Mouse (Mus musculus) stomach, embryonic 14.5 days (tissue): ENCODE data around the gene Itga9. TPM values are rescaled to one million over a fixed set of nuclear protein-coding genes. Genes with fewer than 3 reads are reported as not detected.
A peak's percentile ranks its signal among the peaks of the same experiment; 100 is the strongest.

Experiments
- ATAC-seq: fragments of 200-750 bp; cut with Nextera tagmentation; 2 replicates; pipeline ENCODE4 v1.8.0; 2017; ENCODE audit warnings: low read depth, moderate TSS enrichment; ENCODE audit not compliant: insufficient number of reproducible peaks, insufficient read depth, low FRiP score
- H3K27ac ChIP-seq: fragments of 300-500 bp; sonication (generic); 2 replicates; pipeline ENCODE4 v1.5.1; 2014; ENCODE audit warnings: mild to moderate bottlenecking, low read length, moderate library complexity, mixed read lengths
- H3K27me3 ChIP-seq: fragments of 300-500 bp; sonication (generic); 2 replicates; pipeline ENCODE4 v1.6.1; 2014; ENCODE audit warnings: low read length, control low read depth, mixed read lengths; ENCODE audit not compliant: control insufficient read depth, insufficient read depth
- H3K36me3 ChIP-seq: fragments of 300-500 bp; sonication (generic); 2 replicates; pipeline ENCODE4 v1.6.1; 2014; ENCODE audit warnings: mild to moderate bottlenecking, control low read depth, low read length, moderate library complexity, mixed read lengths; ENCODE audit not compliant: control insufficient read depth, insufficient read depth
- H3K4me1 ChIP-seq: fragments of 300-500 bp; sonication (generic); 2 replicates; pipeline ENCODE4 v1.6.1; 2014; ENCODE audit warnings: low read length, control low read depth, mixed read lengths; ENCODE audit not compliant: control insufficient read depth, insufficient read depth
- H3K4me2 ChIP-seq: fragments of 300-500 bp; sonication (generic); replicated peaks from 2 replicates; pipeline ENCODE4 v1.6.1; 2014; ENCODE audit warnings: low read depth, low read length, control low read depth
- H3K4me3 ChIP-seq: fragments of 300-500 bp; sonication (generic); 2 replicates; pipeline ENCODE4 v1.5.1; 2014; ENCODE audit warnings: low read depth, low read length, control low read depth
- H3K9ac ChIP-seq: fragments of 300-500 bp; sonication (generic); replicated peaks from 2 replicates; pipeline ENCODE4 v1.6.1; 2014; ENCODE audit warnings: low read depth, mild to moderate bottlenecking, control low read depth, low read length, moderate library complexity, mixed read lengths
- H3K9me3 ChIP-seq: fragments of 300-500 bp; sonication (generic); 2 replicates; pipeline ENCODE4 v1.6.1; 2016; ENCODE audit warnings: low read depth, low read length, control low read depth; ENCODE audit not compliant: control insufficient read depth
- WGBS: fragments of 180-500 bp; shearing (Covaris S2); extraction: QIAGEN DNeasy Blood & Tissue Kit; methylation state at CpG from one replicate; pipeline ENCODE4 v1.1.7; 2014; 5-methylcytosine and 5-hydroxymethylcytosine counted together
- polyA plus RNA-seq: library from polyadenylated mRNA; unstranded; fragments of >200 nt; fragmentation: Nextera tagmentation; extraction: Ambion mirVana; gene quantifications from 2 replicates; pipeline ENCODE4 v1.2.1, GENCODE M21; 2014

Gene Itga9
- polyA plus RNA-seq, 1 experiment from 2014 or later = 14.3 TPM

DNA sequence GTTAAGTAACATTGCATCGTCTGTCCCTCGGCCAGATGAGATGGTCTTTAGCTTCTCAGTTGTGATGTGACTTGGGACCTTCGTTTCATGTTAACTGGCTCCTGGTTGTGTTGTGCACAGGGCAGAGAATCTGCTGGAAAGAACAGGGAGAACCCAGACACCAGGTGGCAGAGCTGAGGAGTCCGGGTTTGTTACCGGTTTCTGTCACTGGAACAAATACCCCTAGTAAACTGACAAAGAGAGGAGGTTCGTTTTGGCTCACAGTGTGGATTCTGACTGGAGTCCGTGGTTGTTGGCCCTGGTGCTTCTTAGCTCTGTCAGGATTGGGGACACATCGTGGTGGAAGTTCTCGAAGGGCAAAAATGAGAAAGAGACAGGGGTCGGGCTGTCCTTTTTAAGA, 3.6 kb downstream of the Itga9 start:
- Histone ChIP-seq H3K4me2 (no peak overlapping the region), H3K27me3 (no peaks in the 10 kb centered on the region), H3K9me3 (no peaks in the 10 kb centered on the region), H3K4me1 (peaks cover 16% of the 10 kb centered on the region; the same call in 1 of the 2 replicates), H3K36me3 (no peaks in the 10 kb centered on the region), H3K27ac (no peak overlapping the region), H3K9ac (no peak overlapping the region), H3K4me3 (no peak overlapping the region)
- 63% methylated on average over 10 of the region's 10 CpGs for WGBS
- ATAC-seq = no peak

DNA sequence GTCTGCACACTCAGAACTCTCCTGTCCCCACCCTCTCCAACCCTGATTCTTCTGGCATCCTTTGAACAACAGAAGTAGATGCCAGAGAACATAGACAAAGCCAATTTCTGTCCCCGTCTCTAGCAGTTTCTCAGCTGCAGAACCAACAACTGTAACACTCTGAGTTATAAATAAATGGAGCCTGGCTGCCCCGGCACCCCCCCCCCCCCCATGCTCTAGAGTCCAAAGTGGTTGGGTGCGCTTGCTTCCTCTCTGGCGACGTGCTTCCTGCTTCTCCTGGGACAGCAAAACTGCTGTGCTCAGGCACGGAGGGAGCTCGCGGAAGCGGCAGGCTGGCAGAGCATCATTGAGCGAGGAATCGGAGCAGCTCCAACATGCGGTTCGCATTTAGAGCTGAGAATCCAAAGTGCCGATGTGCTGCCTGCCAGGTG, 4.6 kb downstream of the Itga9 start:
- H3K27me3 ChIP-seq = no peaks in the 10 kb centered on the region
- H3K4me1 ChIP-seq = peaks cover 16% of the 10 kb centered on the region; the same call in 1 of the 2 replicates
- H3K9ac ChIP-seq = no peak overlapping the region
- no peak for ATAC-seq
- 0 out of 2 replicates have a peak overlapping the region, but pooled peaks have one; percentile 2 for H3K4me2 ChIP-seq
- H3K4me3 ChIP-seq = no peak overlapping the region
- WGBS = 53% methylated on average over 14 of the region's 14 CpGs
- H3K9me3 ChIP-seq = no peaks in the 10 kb centered on the region
- H3K36me3 ChIP-seq = no peaks in the 10 kb centered on the region
- no peak overlapping the region for H3K27ac ChIP-seq

DNA sequence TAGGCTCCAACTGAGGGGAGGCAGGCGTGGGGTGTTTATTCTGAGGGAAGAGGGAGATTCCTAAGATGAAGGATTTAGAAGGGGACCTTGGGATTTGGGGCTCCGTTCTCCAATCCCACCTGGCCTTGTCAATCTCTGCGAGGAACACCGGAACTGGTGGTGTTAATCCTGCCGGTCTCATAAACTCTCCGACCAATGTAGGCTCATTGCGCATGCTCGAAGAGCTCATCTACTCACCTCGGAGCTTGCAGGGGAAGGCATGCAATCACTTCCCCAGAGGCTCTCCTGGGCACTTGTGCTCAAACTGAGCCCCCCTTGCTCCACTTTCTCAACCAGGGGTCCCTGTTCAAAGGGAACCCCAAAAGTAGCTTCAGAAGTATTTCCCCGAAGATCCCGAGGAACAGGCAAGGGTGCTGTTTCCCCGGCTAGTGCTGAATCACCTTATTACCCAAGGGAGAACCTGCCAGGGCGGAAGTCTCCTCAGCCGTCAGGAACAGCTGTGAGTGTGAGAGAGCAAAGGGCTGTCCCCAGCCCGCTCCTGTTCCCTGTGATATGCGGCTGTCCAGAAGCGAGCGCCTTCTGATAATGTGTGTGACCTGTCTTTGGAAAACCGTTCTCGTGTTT, 5.6 kb downstream of the Itga9 start:
- 33% methylated on average over 20 of the region's 20 CpGs for WGBS
- no peak overlapping the region for H3K9ac ChIP-seq
- no peak; the same call in 1 of the 2 replicates for ATAC-seq

DNA sequence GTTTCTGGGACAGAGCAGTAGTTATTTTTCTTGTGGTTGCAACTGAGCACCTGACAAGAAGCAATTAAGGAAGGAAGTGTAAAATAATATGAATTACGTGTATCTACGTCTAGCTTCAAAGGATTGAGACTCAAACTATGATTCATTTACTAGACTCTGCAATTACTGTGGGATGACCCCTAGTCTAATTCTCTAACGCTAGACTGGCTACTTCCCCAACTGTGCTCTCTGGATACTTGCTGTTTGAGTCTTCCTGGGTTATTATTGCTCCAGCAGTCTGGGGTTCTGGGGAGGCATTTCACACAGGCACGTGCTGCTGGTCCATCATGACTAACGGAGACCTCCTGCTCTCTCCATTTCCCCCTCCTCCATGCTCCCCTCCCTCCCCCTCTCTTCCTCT, 10.7 kb downstream of the Itga9 start:
- Histone ChIP-seq H3K9me3 (no peaks in the 10 kb centered on the region), H3K4me3 (no peak overlapping the region), H3K36me3 (no peaks in the 10 kb centered on the region), H3K27me3 (no peaks in the 10 kb centered on the region), H3K4me2 (no peak overlapping the region), H3K9ac (no peak overlapping the region), H3K27ac (no peak overlapping the region), H3K4me1 (no peaks in the 10 kb centered on the region)
- 67% methylated on average over 5 of the region's 5 CpGs for WGBS
- no peak for ATAC-seq

More for the DNA sequence above, 5.6 kb downstream of the Itga9 start:
- Histone ChIP-seq H3K36me3 (no peaks in the 10 kb centered on the region), H3K9me3 (no peaks in the 10 kb centered on the region), H3K27ac (no peak overlapping the region), H3K4me2 (peak overlapping the region; percentile 2; the same call in 1 of the 2 replicates), H3K4me3 (no peak overlapping the region), H3K27me3 (no peaks in the 10 kb centered on the region), H3K4me1 (peaks cover 16% of the 10 kb centered on the region; the same call in 1 of the 2 replicates)

DNA sequence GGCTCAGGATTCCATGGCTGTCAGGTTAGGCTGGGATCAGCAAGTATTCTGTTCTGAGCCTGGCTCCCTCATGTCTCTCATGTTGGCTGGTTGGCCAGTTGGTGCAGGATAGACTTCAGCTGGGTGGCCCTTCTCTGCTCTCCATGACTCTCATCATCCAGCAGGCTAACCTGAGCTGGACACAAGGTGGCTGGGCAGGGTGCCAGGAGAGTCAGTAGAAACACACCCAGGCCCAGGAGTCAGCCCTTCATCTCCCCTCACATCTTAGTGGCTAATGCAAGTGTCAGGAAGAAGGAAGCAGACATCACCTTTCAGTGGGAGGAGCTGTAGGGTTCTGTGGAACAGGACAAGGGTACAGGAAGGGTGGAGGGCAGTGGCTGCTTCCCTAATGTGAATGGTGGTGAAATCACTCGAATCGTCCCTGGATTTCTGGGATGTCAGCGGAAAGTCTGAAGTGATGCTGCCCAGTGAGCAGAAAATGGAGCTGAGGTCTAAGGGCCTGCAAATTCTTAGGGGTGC, 12.3 kb downstream of the Itga9 start:
- H3K4me2 ChIP-seq = no peak overlapping the region
- no peak overlapping the region for H3K27ac ChIP-seq
- no peak for ATAC-seq
- no peaks in the 10 kb centered on the region for H3K36me3 ChIP-seq
- H3K4me1 ChIP-seq = no peaks in the 10 kb centered on the region
- H3K4me3 ChIP-seq = no peak overlapping the region
- no peak overlapping the region for H3K9ac ChIP-seq
- WGBS = 92% methylated on average over 3 of the region's 3 CpGs
- H3K9me3 ChIP-seq = no peaks in the 10 kb centered on the region
- no peaks in the 10 kb centered on the region for H3K27me3 ChIP-seq

DNA sequence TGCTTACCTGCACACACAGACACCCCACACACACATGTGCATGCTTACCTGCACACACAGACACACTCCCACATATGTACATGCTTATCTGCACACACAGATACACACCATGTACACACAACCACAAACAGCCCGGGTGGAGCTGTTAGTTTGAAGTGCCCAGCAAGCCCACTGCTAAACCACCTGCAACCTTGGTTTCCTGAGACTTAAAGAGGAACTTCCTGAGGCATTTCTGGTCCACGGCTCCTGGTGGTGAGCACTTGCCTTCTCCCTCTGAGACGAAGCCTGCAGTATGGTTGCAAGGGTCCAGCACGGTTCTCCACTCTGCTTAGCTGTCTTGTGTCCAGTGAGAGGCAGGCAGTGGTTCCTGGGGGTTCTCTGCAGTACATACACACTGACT, 14.3 kb downstream of the Itga9 start:
- no peak for ATAC-seq
- Histone ChIP-seq H3K4me3 (no peak overlapping the region), H3K9ac (no peak overlapping the region), H3K27me3 (no peaks in the 10 kb centered on the region), H3K4me2 (no peak overlapping the region), H3K9me3 (no peaks in the 10 kb centered on the region), H3K27ac (no peak overlapping the region), H3K4me1 (no peaks in the 10 kb centered on the region), H3K36me3 (no peaks in the 10 kb centered on the region)
- WGBS = 63% methylated on average over 4 of the region's 4 CpGs

DNA sequence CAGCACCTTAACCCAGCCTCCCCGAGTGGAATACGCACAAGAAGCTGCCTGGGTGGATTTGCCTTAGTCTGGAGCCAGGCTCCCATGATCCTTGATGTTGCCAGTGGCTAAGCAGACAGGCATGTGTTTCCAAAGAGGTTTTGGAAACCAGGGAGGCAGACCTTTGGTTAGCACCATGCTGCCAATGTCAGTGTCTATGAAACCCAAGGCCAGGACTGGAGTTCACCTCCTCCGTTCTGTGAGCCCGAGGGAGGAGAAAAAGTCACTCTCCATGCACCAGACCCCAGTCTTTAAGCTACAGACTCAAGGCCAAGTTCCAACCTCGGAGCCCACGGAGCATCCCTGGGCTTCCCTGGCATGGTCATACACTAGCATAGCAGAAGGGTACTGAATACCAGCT, 15.2 kb downstream of the Itga9 start:
- Histone ChIP-seq H3K9ac (no peak overlapping the region), H3K36me3 (no peaks in the 10 kb centered on the region), H3K4me1 (no peaks in the 10 kb centered on the region), H3K9me3 (no peaks in the 10 kb centered on the region), H3K27ac (no peak overlapping the region), H3K27me3 (no peaks in the 10 kb centered on the region), H3K4me2 (no peak overlapping the region), H3K4me3 (no peak overlapping the region)
- no peak for ATAC-seq
- 86% methylated on average over 6 of the region's 6 CpGs for WGBS

DNA sequence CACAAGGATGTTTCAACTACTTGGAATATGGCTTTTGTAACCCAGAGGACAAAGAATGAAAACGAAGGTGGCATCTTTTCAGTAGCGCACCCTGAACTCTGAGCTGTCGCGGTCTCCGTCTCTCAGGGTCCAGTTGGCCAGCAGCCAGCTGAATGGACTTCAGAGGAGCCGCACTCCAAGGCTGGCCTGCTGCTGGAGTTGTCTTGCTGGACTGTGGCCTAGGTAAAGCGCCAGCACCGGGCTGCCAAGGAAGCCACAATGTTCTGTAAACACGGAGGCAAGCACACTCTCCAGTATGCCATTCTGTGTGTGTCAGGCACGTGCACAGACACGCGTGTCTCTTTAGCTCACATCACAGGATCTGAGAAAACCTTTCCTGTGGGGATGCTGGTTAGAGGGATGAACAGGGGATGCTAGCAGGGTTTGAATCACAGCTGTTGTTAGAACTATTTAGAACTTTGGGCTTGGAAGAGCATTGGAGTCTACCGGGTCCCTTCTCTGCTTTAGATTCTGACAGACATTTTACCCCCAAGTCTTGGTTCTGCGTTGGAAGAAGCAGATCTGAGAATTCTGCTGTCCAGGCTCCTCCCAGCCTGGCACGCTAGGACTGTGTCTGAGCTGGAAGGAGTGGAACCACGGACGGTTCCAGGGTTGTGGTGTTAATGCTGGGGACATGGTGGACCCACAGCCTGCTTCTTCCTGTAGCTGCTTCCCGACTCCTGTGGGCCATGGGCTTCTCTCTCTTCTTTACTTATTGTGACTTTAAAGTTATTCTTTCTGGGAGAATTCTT, 16.1 kb downstream of the Itga9 start:
- Histone ChIP-seq H3K4me3 (no peak overlapping the region), H3K4me2 (no peak overlapping the region), H3K27me3 (no peaks in the 10 kb centered on the region), H3K36me3 (no peaks in the 10 kb centered on the region; the same call in 1 of the 2 replicates), H3K9ac (no peak overlapping the region), H3K27ac (no peak overlapping the region), H3K4me1 (no peaks in the 10 kb centered on the region), H3K9me3 (no peaks in the 10 kb centered on the region)
- whole genome bisulfite sequencing = 81% methylated on average over 18 of the region's 18 CpGs
- ATAC-seq = peak; percentile 37; the same call in 1 of the 2 replicates
